Mouse (Mus musculus): ENCODE data around the gene Lrp4.
"Not testable (repeated sequence)": the region's sequence is repeated elsewhere in the genome, so short reads cannot be mapped to it uniquely, and the experiment has no call there.

Lrp4 gene

GRCm38 (mm10) chr2:91484698-91485097 is 27.4 kb downstream of the Lrp4 start:
- DNase-seq (ENCODE audit: low read depth) = no peak

DNA sequence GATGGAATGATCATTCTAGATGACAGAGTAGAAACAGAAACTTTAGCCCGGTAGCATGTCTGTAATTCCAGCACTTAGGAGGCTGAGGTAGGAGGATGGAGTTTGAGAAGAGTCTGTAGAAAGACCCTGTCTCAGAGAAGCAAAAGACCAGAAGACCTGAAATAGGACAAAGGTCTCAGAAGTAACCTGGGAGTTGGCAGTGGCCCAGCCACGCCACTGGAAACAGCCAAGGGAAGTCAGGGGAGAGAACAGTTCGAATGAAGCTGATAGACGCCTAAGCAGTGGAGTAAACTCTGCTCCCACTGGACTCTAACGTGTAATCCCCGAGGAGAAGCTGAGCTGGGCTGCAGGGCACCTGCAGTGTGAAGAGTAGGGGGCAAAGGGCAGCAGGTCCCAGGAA is 27.9 kb downstream of the Lrp4 start:
- DNase-seq (ENCODE audit: low read depth) = no peak

DNA sequence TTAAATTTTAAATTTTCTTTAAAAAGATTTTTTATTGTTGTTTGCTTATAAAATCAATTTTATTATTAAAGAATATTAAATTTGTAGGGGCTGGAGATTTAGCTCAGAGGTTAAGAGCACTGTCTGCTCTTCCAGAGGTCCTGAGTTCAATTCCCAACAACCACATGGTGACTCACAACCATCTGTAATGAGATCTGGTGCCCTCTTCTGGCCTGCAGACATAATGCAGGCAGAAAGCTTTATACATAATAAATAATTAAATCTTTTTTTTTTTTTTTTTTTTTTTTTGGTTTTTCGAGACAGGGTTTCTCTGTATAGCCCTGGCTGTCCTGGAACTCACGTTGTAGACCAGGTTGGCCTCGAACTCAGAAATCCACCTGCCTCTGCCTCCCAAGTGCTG is 30.0 kb downstream of the Lrp4 start:
- not testable (repeated sequence) for DNase-seq (ENCODE audit: low read depth)

GRCm38 (mm10) chr2:91492071-91492635 is 34.8 kb downstream of the Lrp4 start:
- DNase-seq (ENCODE audit: low read depth) = no peak

DNA sequence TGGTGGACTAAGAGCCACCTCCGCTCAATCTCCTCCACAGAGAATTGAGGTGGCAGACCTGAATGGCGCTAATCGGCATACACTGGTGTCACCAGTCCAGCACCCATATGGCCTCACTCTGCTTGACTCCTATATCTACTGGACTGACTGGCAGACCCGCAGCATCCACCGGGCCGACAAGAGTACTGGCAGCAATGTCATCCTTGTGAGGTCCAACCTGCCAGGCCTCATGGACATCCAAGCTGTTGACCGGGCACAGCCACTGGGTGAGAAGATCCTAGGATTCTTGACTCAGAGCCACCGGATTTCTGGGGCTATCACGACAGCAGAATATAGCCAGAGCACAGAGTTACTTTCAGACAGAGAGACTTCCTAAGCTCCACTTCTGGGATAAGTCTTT is 36.7 kb downstream of the Lrp4 start:
- no peak for DNase-seq (ENCODE audit: low read depth)

GRCm38 (mm10) chr2:91498093-91498719 is 40.9 kb downstream of the Lrp4 start:
- DNase-seq (ENCODE audit: low read depth) = peak; percentile 35

GRCm38 (mm10) chr2:91508076-91508475 is 50.8 kb downstream of the Lrp4 start:
- no peak for DNase-seq (ENCODE audit: low read depth)

- DNase-seq (ENCODE audit: low read depth) = no peak
Observed at GRCm38 (mm10) chr2:91517186-91517585, 59.9 kb downstream of the Lrp4 start.

DNA sequence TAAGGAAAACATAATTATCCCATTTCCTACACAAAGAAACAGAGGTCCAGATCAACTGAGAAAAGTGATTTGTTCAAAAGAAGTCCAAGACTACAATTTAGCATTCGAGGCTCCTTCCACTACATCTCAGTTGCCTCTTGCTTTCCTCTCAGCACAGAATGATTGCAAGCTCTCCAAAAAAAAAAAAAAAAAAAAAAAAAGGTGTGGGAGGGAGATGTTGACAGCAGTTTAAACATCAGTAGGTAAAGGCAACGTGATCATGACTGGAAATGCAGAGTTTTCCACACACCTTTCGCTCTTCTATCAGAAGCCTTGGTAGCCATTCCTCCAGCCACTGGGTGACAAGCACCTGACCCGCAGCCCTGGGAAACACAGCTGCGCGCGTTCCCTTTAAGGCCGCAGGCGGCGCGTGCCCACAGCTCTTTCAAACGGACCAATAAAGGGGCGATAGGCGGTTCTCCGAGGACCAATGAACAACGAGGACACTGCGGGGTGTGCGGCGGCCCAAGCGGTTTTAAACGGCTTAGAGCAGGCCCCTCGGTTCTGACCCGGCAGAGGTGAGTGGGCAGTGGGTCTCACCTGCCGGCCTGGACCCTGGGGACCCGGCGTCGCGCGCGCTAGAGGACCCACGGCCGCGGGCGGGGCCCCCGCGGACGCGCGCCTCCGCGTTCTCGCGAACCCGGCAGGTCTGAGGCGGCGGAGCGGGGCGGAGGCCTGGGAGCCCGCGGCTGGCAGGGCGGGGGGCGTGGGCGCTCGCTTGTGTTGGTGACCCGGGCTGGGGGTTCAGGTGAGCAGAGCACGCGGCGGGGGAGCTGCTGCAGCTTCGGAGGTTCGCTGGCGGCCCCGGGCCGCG is 69.2 kb downstream of the Lrp4 start, which contains the start of gene Ckap5:
Ckap5 (plus strand) TSS at position 469 of the 853 bp plus-strand sequence.
- DNase-seq (ENCODE audit: low read depth) = peak; percentile 92

DNA sequence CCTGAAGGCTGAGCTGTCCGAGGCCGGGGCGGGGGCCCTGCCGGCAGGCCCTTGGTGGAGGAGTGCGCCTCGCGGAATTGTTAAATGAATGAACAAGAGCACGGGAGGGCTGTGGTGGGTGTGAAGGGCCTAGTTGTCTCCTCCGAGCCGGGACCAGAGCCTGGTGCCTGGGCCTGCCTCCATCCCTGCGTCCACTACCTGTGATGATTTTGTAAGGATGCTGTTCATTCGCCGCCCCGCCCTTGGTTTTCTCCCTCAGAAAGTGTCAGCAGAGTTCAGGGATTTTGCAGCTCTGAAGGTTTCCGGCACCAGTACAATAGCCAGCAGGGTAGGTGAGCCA is 69.8 kb downstream of the Lrp4 start:
- peak; percentile 58 for DNase-seq (ENCODE audit: low read depth)

DNA sequence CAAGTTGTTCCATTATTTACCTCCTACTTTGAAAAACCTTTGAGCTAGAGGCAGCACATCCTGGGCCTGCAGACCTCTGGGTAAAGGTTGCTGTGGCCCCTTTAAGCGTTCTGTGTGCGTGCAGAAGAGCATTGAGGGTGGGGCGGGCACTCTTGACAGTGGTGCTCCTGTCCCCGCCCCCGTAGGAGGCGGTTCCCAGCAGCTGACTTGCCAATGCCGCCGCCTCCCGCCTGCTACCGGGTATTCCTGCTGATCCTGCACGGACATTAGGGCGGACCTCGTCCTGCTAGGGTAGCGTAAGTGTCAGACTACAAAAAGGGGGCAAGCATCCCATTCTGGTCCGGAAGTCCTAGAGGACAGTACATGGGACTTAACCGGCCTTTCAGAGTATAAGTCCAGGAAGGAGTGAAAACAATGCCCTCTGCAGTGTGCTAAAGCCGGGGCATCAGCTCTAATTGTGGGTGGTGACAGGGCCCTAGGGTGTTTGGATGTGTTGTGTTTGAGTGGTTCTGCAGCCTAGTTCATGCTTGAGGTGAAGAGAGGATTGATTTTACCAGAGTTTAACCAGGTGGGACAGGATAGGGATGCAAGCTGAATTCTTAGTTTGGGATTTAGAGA is 80.4 kb downstream of the Lrp4 start:
- peak; percentile 78 for DNase-seq (ENCODE audit: low read depth)
